Mouse (Mus musculus): ENCODE results near the gene H2-D1. TPM values are rescaled to one million over a fixed set of nuclear protein-coding genes. Genes with fewer than 3 reads are reported as not detected.

The H2-D1 gene
- polyA plus RNA-seq, 1 experiment from 2014 or later: 52.5 TPM

- under 1% methylated on average over 69 of the region's 69 CpGs for WGBS
- Histone ChIP-seq H3K27ac (peak within 1 kb of the TSS; percentile 99), H3K4me1 (replicated peaks) (peaks cover 54% of the 10 kb centered on the region)
These were observed 21.1 kb upstream of the H2-D1 start, which contains the start of gene Ddx39b for GRCm38 (mm10) chr17:35241305-35242014. Ddx39b (plus strand) TSS chr17:35241746.

GRCm38 (mm10) chr17:35242015-35242941, 20.3 kb upstream of the H2-D1 start:
- Histone ChIP-seq H3K36me3 (peaks cover 39% of the 10 kb centered on the region), H3K4me1 (replicated peaks) (peaks cover 52% of the 10 kb centered on the region)
- peak; percentile 34 for ATAC-seq

More at GRCm38 (mm10) chr17:35241305-35242014, 21.1 kb upstream of the H2-D1 start, which contains the start of gene Ddx39b:
- ATAC-seq: peak; percentile 91
- no peaks in the 10 kb centered on the region for H3K27me3 ChIP-seq
- H3K4me2 ChIP-seq (replicated peaks): peak within 1 kb of the TSS; percentile 87
- no peaks in the 10 kb centered on the region for H3K9me3 ChIP-seq
- peak within 1 kb of the TSS; percentile 96 for H3K4me3 ChIP-seq (replicated peaks)
- peaks cover 31% of the 10 kb centered on the region for H3K36me3 ChIP-seq
- H3K9ac ChIP-seq (replicated peaks): peak within 1 kb of the TSS; percentile 100

GRCm38 (mm10) chr17:35243086-35243485, 19.4 kb upstream of the H2-D1 start:
- Histone ChIP-seq H3K27me3 (no peaks in the 10 kb centered on the region), H3K4me1 (replicated peaks) (peaks cover 50% of the 10 kb centered on the region), H3K36me3 (peaks cover 47% of the 10 kb centered on the region), H3K9ac (replicated peaks) (peak overlapping the region; percentile 100), H3K4me2 (replicated peaks) (peak overlapping the region; percentile 87), H3K4me3 (replicated peaks) (peak overlapping the region; percentile 96), H3K9me3 (no peaks in the 10 kb centered on the region), H3K27ac (peak overlapping the region; percentile 99)
- WGBS: 2% methylated on average over 16 of the region's 16 CpGs
- ATAC-seq: no peak

More at GRCm38 (mm10) chr17:35242015-35242941, 20.3 kb upstream of the H2-D1 start:
- WGBS: under 1% methylated on average over 55 of the region's 55 CpGs
- H3K4me3 ChIP-seq (replicated peaks): peak overlapping the region; percentile 96
- H3K9ac ChIP-seq (replicated peaks): peak overlapping the region; percentile 100
- peak overlapping the region; percentile 87 for H3K4me2 ChIP-seq (replicated peaks)
- peak overlapping the region; percentile 99 for H3K27ac ChIP-seq
- H3K27me3 ChIP-seq: no peaks in the 10 kb centered on the region
- no peaks in the 10 kb centered on the region for H3K9me3 ChIP-seq

- H3K4me1 ChIP-seq (replicated peaks): peaks cover 50% of the 10 kb centered on the region
- no peak for ATAC-seq
- no peaks in the 10 kb centered on the region for H3K27me3 ChIP-seq
- peak overlapping the region; percentile 87 for H3K4me2 ChIP-seq (replicated peaks)
- peak overlapping the region; percentile 96 for H3K4me3 ChIP-seq (replicated peaks)
- H3K9ac ChIP-seq (replicated peaks): peak overlapping the region; percentile 100
- WGBS: 71% methylated on average over 2 of the region's 2 CpGs
- no peaks in the 10 kb centered on the region for H3K9me3 ChIP-seq
- peaks cover 66% of the 10 kb centered on the region for H3K36me3 ChIP-seq
- no peak overlapping the region for H3K27ac ChIP-seq
These were observed 17.5 kb upstream of the H2-D1 start for GRCm38 (mm10) chr17:35244999-35245398.

- WGBS: 80% methylated on average over 15 of the region's 15 CpGs
- peak overlapping the region; percentile 100; the same call in 1 of the 2 replicates for H3K9ac ChIP-seq (replicated peaks)
- H3K27me3 ChIP-seq: no peaks in the 10 kb centered on the region
- no peak overlapping the region for H3K27ac ChIP-seq
- H3K4me2 ChIP-seq (replicated peaks): peak overlapping the region; percentile 87
- H3K36me3 ChIP-seq: peaks cover 76% of the 10 kb centered on the region
- ATAC-seq: no peak
- peak overlapping the region; percentile 96; the same call in 1 of the 2 replicates for H3K4me3 ChIP-seq (replicated peaks)
- H3K4me1 ChIP-seq (replicated peaks): peaks cover 41% of the 10 kb centered on the region
- no peaks in the 10 kb centered on the region for H3K9me3 ChIP-seq
These were observed 16.6 kb upstream of the H2-D1 start for GRCm38 (mm10) chr17:35245731-35246623.

- no peak overlapping the region for H3K27ac ChIP-seq
- H3K36me3 ChIP-seq: peaks cover 85% of the 10 kb centered on the region
- H3K4me2 ChIP-seq (replicated peaks): no peak overlapping the region
- H3K9me3 ChIP-seq: no peaks in the 10 kb centered on the region
- H3K4me3 ChIP-seq (replicated peaks): no peak overlapping the region
- 90% methylated on average over 7 of the region's 7 CpGs for WGBS
- H3K9ac ChIP-seq (replicated peaks): no peak overlapping the region
- no peak for ATAC-seq
- H3K27me3 ChIP-seq: no peaks in the 10 kb centered on the region
- peaks cover 41% of the 10 kb centered on the region for H3K4me1 ChIP-seq (replicated peaks)
These were observed 15.4 kb upstream of the H2-D1 start for GRCm38 (mm10) chr17:35247144-35247543.

- no peak overlapping the region for H3K4me2 ChIP-seq (replicated peaks)
- H3K36me3 ChIP-seq: peaks cover 98% of the 10 kb centered on the region
- H3K4me3 ChIP-seq (replicated peaks): no peak overlapping the region
- no peak for ATAC-seq
- H3K9me3 ChIP-seq: no peaks in the 10 kb centered on the region
- no peaks in the 10 kb centered on the region for H3K27me3 ChIP-seq
- H3K9ac ChIP-seq (replicated peaks): no peak overlapping the region
- 89% methylated on average over 14 of the region's 14 CpGs for WGBS
- peaks cover 32% of the 10 kb centered on the region for H3K4me1 ChIP-seq (replicated peaks)
- H3K27ac ChIP-seq: no peak overlapping the region
These were observed 13.5 kb upstream of the H2-D1 start for GRCm38 (mm10) chr17:35248986-35249385.

- Histone ChIP-seq H3K4me3 (replicated peaks) (no peak overlapping the region), H3K27ac (no peak overlapping the region), H3K9ac (replicated peaks) (no peak overlapping the region), H3K4me1 (replicated peaks) (peaks cover 25% of the 10 kb centered on the region), H3K36me3 (peaks cover 97% of the 10 kb centered on the region), H3K4me2 (replicated peaks) (no peak overlapping the region), H3K27me3 (no peaks in the 10 kb centered on the region), H3K9me3 (no peaks in the 10 kb centered on the region)
- no peak for ATAC-seq
- WGBS: 90% methylated on average over 19 of the region's 19 CpGs
These were observed 12.9 kb upstream of the H2-D1 start for GRCm38 (mm10) chr17:35249451-35250197.

GRCm38 (mm10) chr17:35250348-35251120, 12.0 kb upstream of the H2-D1 start:
- WGBS: 93% methylated on average over 3 of the region's 3 CpGs
- ATAC-seq: no peak
- H3K4me3 ChIP-seq (replicated peaks): no peak overlapping the region

GRCm38 (mm10) chr17:35251162-35251719, 11.3 kb upstream of the H2-D1 start:
- peaks cover 9% of the 10 kb centered on the region for H3K4me1 ChIP-seq (replicated peaks)
- WGBS: 87% methylated on average over 15 of the region's 15 CpGs

More at GRCm38 (mm10) chr17:35250348-35251120, 12.0 kb upstream of the H2-D1 start:
- Histone ChIP-seq H3K27me3 (no peaks in the 10 kb centered on the region), H3K4me1 (replicated peaks) (peaks cover 16% of the 10 kb centered on the region), H3K36me3 (peaks cover 88% of the 10 kb centered on the region), H3K9ac (replicated peaks) (no peak overlapping the region), H3K27ac (no peak overlapping the region), H3K9me3 (no peaks in the 10 kb centered on the region), H3K4me2 (replicated peaks) (no peak overlapping the region)

More at GRCm38 (mm10) chr17:35251162-35251719, 11.3 kb upstream of the H2-D1 start:
- Histone ChIP-seq H3K4me2 (replicated peaks) (no peak overlapping the region), H3K36me3 (peaks cover 81% of the 10 kb centered on the region), H3K27ac (no peak overlapping the region), H3K9me3 (no peaks in the 10 kb centered on the region), H3K9ac (replicated peaks) (no peak overlapping the region), H3K27me3 (no peaks in the 10 kb centered on the region), H3K4me3 (replicated peaks) (no peak overlapping the region)
- ATAC-seq: peak; percentile 11; the same call in 1 of the 2 replicates

All from midbrain, embryonic 13.5 days (tissue).